Mouse (Mus musculus): ENCODE results near the gene Sap30l. TPM values are rescaled to one million over a fixed set of nuclear protein-coding genes. Genes with fewer than 3 reads are reported as not detected.

The Sap30l gene
- polyA plus RNA-seq, 1 experiment from 2014 or later, result 7.7 TPM

Other genes starting within 250 kb of the Sap30l start
- 18.3 and 18.6 TPM in 2 replicates for gene Galnt10, start 156.2 kb upstream of the Sap30l start, polyA plus RNA-seq (2016; fragmentation: Nextera tagmentation; extraction: Ambion mirVana)
- gene Hand1, start 31.2 kb downstream of the Sap30l start, polyA plus RNA-seq (2016; fragmentation: Nextera tagmentation; extraction: Ambion mirVana), result 0.14 TPM in 1 of 2 replicates, not detected in the other
- gene Larp1, start 207.4 kb downstream of the Sap30l start, polyA plus RNA-seq (2016; fragmentation: Nextera tagmentation; extraction: Ambion mirVana), result 17.3 and 18.6 TPM in 2 replicates

Measured in forebrain, embryonic 10.5 days (tissue).